Mouse (Mus musculus): ENCODE data around the gene Bcl9. TPM values are rescaled to one million over a fixed set of nuclear protein-coding genes. Genes with fewer than 3 reads are reported as not detected.

Bcl9 gene
- polyA plus RNA-seq, 1 experiment from 2014 or later = 78.3 TPM

- Histone ChIP-seq H3K9ac (ENCODE audit: low read depth, low read length) (no peak overlapping the region), H3K4me3 (ENCODE audit: low read depth, low read length) (no peak overlapping the region), H3K27ac (ENCODE audit: low read length) (no peak overlapping the region), H3K4me2 (ENCODE audit: low read length) (no peak overlapping the region), H3K36me3 (ENCODE audit: control insufficient read depth, insufficient read depth, low read length) (peaks cover 45% of the 10 kb centered on the region), H3K4me1 (ENCODE audit: control insufficient read depth, insufficient read depth, low read length) (no peaks in the 10 kb centered on the region), H3K27me3 (ENCODE audit: control insufficient read depth, insufficient read depth, low read depth, low read length) (no peaks in the 10 kb centered on the region), H3K9me3 (replicated peaks; ENCODE audit: control insufficient read depth, low read length, poor library complexity, severe bottlenecking) (no peaks in the 10 kb centered on the region)
- WGBS = 76% methylated on average over 3 of the region's 3 CpGs
- no peak for ATAC-seq
Observed at GRCm38 (mm10) chr3:97215526-97215925, 82.2 kb downstream of the Bcl9 start.

- H3K4me1 ChIP-seq (ENCODE audit: control insufficient read depth, insufficient read depth, low read length) = no peaks in the 10 kb centered on the region
- H3K4me2 ChIP-seq (ENCODE audit: low read length) = no peak overlapping the region
- no peak overlapping the region for H3K9ac ChIP-seq (ENCODE audit: low read depth, low read length)
- ATAC-seq = no peak
- WGBS = 56% methylated on average over 1 of the region's 1 CpGs
- no peaks in the 10 kb centered on the region for H3K9me3 ChIP-seq (replicated peaks; ENCODE audit: control insufficient read depth, low read length, poor library complexity, severe bottlenecking)
- H3K27ac ChIP-seq (ENCODE audit: low read length) = no peak overlapping the region
- H3K4me3 ChIP-seq (ENCODE audit: low read depth, low read length) = no peak overlapping the region
- no peaks in the 10 kb centered on the region for H3K27me3 ChIP-seq (ENCODE audit: control insufficient read depth, insufficient read depth, low read depth, low read length)
- H3K36me3 ChIP-seq (ENCODE audit: control insufficient read depth, insufficient read depth, low read length) = peaks cover 53% of the 10 kb centered on the region
Observed at GRCm38 (mm10) chr3:97214439-97214838, 83.3 kb downstream of the Bcl9 start.

- Histone ChIP-seq H3K9ac (ENCODE audit: low read depth, low read length) (no peak overlapping the region), H3K4me3 (ENCODE audit: low read depth, low read length) (no peak overlapping the region), H3K4me2 (ENCODE audit: low read length) (no peak overlapping the region), H3K27me3 (ENCODE audit: control insufficient read depth, insufficient read depth, low read depth, low read length) (no peaks in the 10 kb centered on the region), H3K9me3 (replicated peaks; ENCODE audit: control insufficient read depth, low read length, poor library complexity, severe bottlenecking) (no peaks in the 10 kb centered on the region), H3K27ac (ENCODE audit: low read length) (no peak overlapping the region), H3K36me3 (ENCODE audit: control insufficient read depth, insufficient read depth, low read length) (peaks cover 58% of the 10 kb centered on the region), H3K4me1 (ENCODE audit: control insufficient read depth, insufficient read depth, low read length) (no peaks in the 10 kb centered on the region)
- no peak for ATAC-seq
- 90% methylated on average over 10 of the region's 10 CpGs for WGBS
Observed at GRCm38 (mm10) chr3:97213871-97214270, 83.8 kb downstream of the Bcl9 start.

- no peaks in the 10 kb centered on the region for H3K4me1 ChIP-seq (ENCODE audit: control insufficient read depth, insufficient read depth, low read length)
- H3K9ac ChIP-seq (ENCODE audit: low read depth, low read length) = no peak overlapping the region
- peaks cover 67% of the 10 kb centered on the region for H3K36me3 ChIP-seq (ENCODE audit: control insufficient read depth, insufficient read depth, low read length)
- ATAC-seq = no peak
- no peak overlapping the region for H3K4me3 ChIP-seq (ENCODE audit: low read depth, low read length)
- no peaks in the 10 kb centered on the region for H3K9me3 ChIP-seq (replicated peaks; ENCODE audit: control insufficient read depth, low read length, poor library complexity, severe bottlenecking)
- no peak overlapping the region for H3K4me2 ChIP-seq (ENCODE audit: low read length)
- H3K27ac ChIP-seq (ENCODE audit: low read length) = no peak overlapping the region
- WGBS = 92% methylated on average over 5 of the region's 5 CpGs
- H3K27me3 ChIP-seq (ENCODE audit: control insufficient read depth, insufficient read depth, low read depth, low read length) = no peaks in the 10 kb centered on the region
Observed at GRCm38 (mm10) chr3:97211177-97211576, 86.5 kb downstream of the Bcl9 start.

GRCm38 (mm10) chr3:97209351-97209750, 88.4 kb downstream of the Bcl9 start:
- no peak for ATAC-seq

GRCm38 (mm10) chr3:97206521-97206920, 91.2 kb downstream of the Bcl9 start:
- peaks cover 40% of the 10 kb centered on the region for H3K36me3 ChIP-seq (ENCODE audit: control insufficient read depth, insufficient read depth, low read length)
- no peak overlapping the region for H3K4me3 ChIP-seq (ENCODE audit: low read depth, low read length)
- no peak overlapping the region for H3K4me2 ChIP-seq (ENCODE audit: low read length)
- no peak for ATAC-seq
- WGBS = 87% methylated on average over 3 of the region's 3 CpGs
- H3K27me3 ChIP-seq (ENCODE audit: control insufficient read depth, insufficient read depth, low read depth, low read length) = no peaks in the 10 kb centered on the region
- no peak overlapping the region for H3K9ac ChIP-seq (ENCODE audit: low read depth, low read length)
- H3K9me3 ChIP-seq (replicated peaks; ENCODE audit: control insufficient read depth, low read length, poor library complexity, severe bottlenecking) = no peaks in the 10 kb centered on the region
- H3K4me1 ChIP-seq (ENCODE audit: control insufficient read depth, insufficient read depth, low read length) = no peaks in the 10 kb centered on the region
- no peak overlapping the region for H3K27ac ChIP-seq (ENCODE audit: low read length)

More at GRCm38 (mm10) chr3:97209351-97209750, 88.4 kb downstream of the Bcl9 start:
- peaks cover 62% of the 10 kb centered on the region for H3K36me3 ChIP-seq (ENCODE audit: control insufficient read depth, insufficient read depth, low read length)
- no peak overlapping the region for H3K4me3 ChIP-seq (ENCODE audit: low read depth, low read length)
- no peak overlapping the region for H3K27ac ChIP-seq (ENCODE audit: low read length)
- no peaks in the 10 kb centered on the region for H3K27me3 ChIP-seq (ENCODE audit: control insufficient read depth, insufficient read depth, low read depth, low read length)
- no peaks in the 10 kb centered on the region for H3K9me3 ChIP-seq (replicated peaks; ENCODE audit: control insufficient read depth, low read length, poor library complexity, severe bottlenecking)
- H3K4me2 ChIP-seq (ENCODE audit: low read length) = no peak overlapping the region
- 83% methylated on average over 9 of the region's 9 CpGs for WGBS
- H3K9ac ChIP-seq (ENCODE audit: low read depth, low read length) = no peak overlapping the region
- no peaks in the 10 kb centered on the region for H3K4me1 ChIP-seq (ENCODE audit: control insufficient read depth, insufficient read depth, low read length)

GRCm38 (mm10) chr3:97203880-97204279, 93.8 kb downstream of the Bcl9 start:
- no peak for ATAC-seq
- Histone ChIP-seq H3K27ac (ENCODE audit: low read length) (no peak overlapping the region), H3K4me2 (ENCODE audit: low read length) (no peak overlapping the region), H3K4me1 (ENCODE audit: control insufficient read depth, insufficient read depth, low read length) (no peaks in the 10 kb centered on the region), H3K36me3 (ENCODE audit: control insufficient read depth, insufficient read depth, low read length) (peaks cover 22% of the 10 kb centered on the region), H3K4me3 (ENCODE audit: low read depth, low read length) (no peak overlapping the region), H3K9ac (ENCODE audit: low read depth, low read length) (no peak overlapping the region), H3K27me3 (ENCODE audit: control insufficient read depth, insufficient read depth, low read depth, low read length) (no peaks in the 10 kb centered on the region), H3K9me3 (replicated peaks; ENCODE audit: control insufficient read depth, low read length, poor library complexity, severe bottlenecking) (no peaks in the 10 kb centered on the region)
- 85% methylated on average over 14 of the region's 14 CpGs for whole genome bisulfite sequencing

GRCm38 (mm10) chr3:97201943-97202342, 95.8 kb downstream of the Bcl9 start:
- Histone ChIP-seq H3K4me1 (ENCODE audit: control insufficient read depth, insufficient read depth, low read length) (no peaks in the 10 kb centered on the region), H3K36me3 (ENCODE audit: control insufficient read depth, insufficient read depth, low read length) (peaks cover 13% of the 10 kb centered on the region), H3K4me2 (ENCODE audit: low read length) (no peak overlapping the region), H3K9me3 (replicated peaks; ENCODE audit: control insufficient read depth, low read length, poor library complexity, severe bottlenecking) (no peaks in the 10 kb centered on the region), H3K27ac (ENCODE audit: low read length) (no peak overlapping the region), H3K9ac (ENCODE audit: low read depth, low read length) (no peak overlapping the region), H3K4me3 (ENCODE audit: low read depth, low read length) (no peak overlapping the region), H3K27me3 (ENCODE audit: control insufficient read depth, insufficient read depth, low read depth, low read length) (no peaks in the 10 kb centered on the region)
- peak; percentile 36; the same call in 1 of the 2 replicates for ATAC-seq
- 39% methylated on average over 5 of the region's 5 CpGs for WGBS

GRCm38 (mm10) chr3:97199261-97199660, 98.5 kb downstream of the Bcl9 start:
- Histone ChIP-seq H3K9me3 (replicated peaks; ENCODE audit: control insufficient read depth, low read length, poor library complexity, severe bottlenecking) (no peaks in the 10 kb centered on the region), H3K27ac (ENCODE audit: low read length) (no peak overlapping the region), H3K36me3 (ENCODE audit: control insufficient read depth, insufficient read depth, low read length) (no peaks in the 10 kb centered on the region), H3K4me2 (ENCODE audit: low read length) (no peak overlapping the region), H3K4me3 (ENCODE audit: low read depth, low read length) (no peak overlapping the region), H3K9ac (ENCODE audit: low read depth, low read length) (no peak overlapping the region), H3K4me1 (ENCODE audit: control insufficient read depth, insufficient read depth, low read length) (no peaks in the 10 kb centered on the region), H3K27me3 (ENCODE audit: control insufficient read depth, insufficient read depth, low read depth, low read length) (no peaks in the 10 kb centered on the region)
- 27% methylated on average over 4 of the region's 4 CpGs for WGBS
- ATAC-seq = no peak

Data from midbrain, embryonic 16.5 days (tissue).